7 mouse cellular contexts compared by ENCODE assay signal in genomic region chr5:120679676-120680555, GRCm38 (mm10). TPM values are rescaled to one million over a fixed set of nuclear protein-coding genes. Genes with fewer than 3 reads are reported as not detected.
A peak's percentile ranks its signal among the peaks of the same experiment; 100 is the strongest.
DNase-seq lines count a peak whose midpoint lies in the region; ATAC-seq lines count a peak whose summit lies in the region.

No protein-coding gene starts in this region.

- WGBS in midbrain, embryonic 11.5 days, result 1% methylated on average over 24 of the region's 24 CpGs

- intact Hi-C loops in left cerebral cortex, postnatal 36 days (cut with DNase I), result loop anchor here (2.0 to 5.0 kb wide), 2 partner anchors 31 to 67 kb away; partner anchors contain the start of genes Dtx1 and Oas2

- peak overlapping the region; percentile 74 for H3K27ac ChIP-seq in midbrain, embryonic 11.5 days (ENCODE audit: low read depth, low read length)

- H3K36me3 ChIP-seq in midbrain, embryonic 11.5 days (ENCODE audit: control insufficient read depth, insufficient read depth, low read length), result no peaks in the 10 kb centered on the region

- peak overlapping the region; percentile 38 for H3K4me3 ChIP-seq in midbrain, embryonic 11.5 days (ENCODE audit: low read depth, low read length)

- peaks cover 17% of the 10 kb centered on the region for H3K27me3 ChIP-seq in midbrain, embryonic 11.5 days (ENCODE audit: control insufficient read depth, insufficient read depth, low read length)

- H3K4me1 ChIP-seq in midbrain, embryonic 11.5 days (ENCODE audit: control insufficient read depth, insufficient read depth, low read length), result peaks cover 16% of the 10 kb centered on the region

- peak; percentile 91 for ATAC-seq in midbrain, embryonic 11.5 days (ENCODE audit: low FRiP score)

- H3K4me2 ChIP-seq in midbrain, embryonic 11.5 days, result peak overlapping the region; percentile 57

- H3K9me3 ChIP-seq in midbrain, embryonic 11.5 days (ENCODE audit: control insufficient read depth, low read length), result no peaks in the 10 kb centered on the region

- peak overlapping the region; percentile 51 for H3K9ac ChIP-seq in midbrain, embryonic 11.5 days (ENCODE audit: low read length)

- DNase-seq in adrenal gland, adult 8-10 months, result peak; percentile 81
- DNase-seq in embryo, embryonic 9.5 days (ENCODE audit: extremely low spot score), result peak; percentile 86
- peak; percentile 44 to 57 for DNase-seq in heart, adult 18-20 months
- peak; percentile 81 for DNase-seq in kidney, adult 11 months
- DNase-seq in left cerebral cortex, postnatal 36 days (ENCODE audit: low spot score in 2 of 2), result peak; percentile 88 to 89
- DNase-seq in midbrain, embryonic 11.5 days (ENCODE audit: low spot score, missing footprints), result peak; percentile 96
- DNase-seq in skeletal muscle tissue, adult 2 months (ENCODE audit: low read depth, low spot score), result peak; percentile 56

RNA-seq across cellular contexts. Expression of gene Rasal1, which starts 31.3 kb away (rescaled TPM):
- total RNA-seq in adrenal gland, adult 8-10 months (2022), result 10 to 100 TPM in 3 of 4 experiments, 1 to 10 TPM in 1; 7.0 to 15.2 (median 12.2) TPM
- total RNA-seq in heart, adult 18-20 months (2021), result under 1 TPM in 1 of 2 experiments, not detected in 1; 0.69 TPM
- 10 to 100 TPM; 90.0 to 92.7 TPM for total RNA-seq in left cerebral cortex, postnatal 36 days (2021)
- polyA plus RNA-seq in midbrain, embryonic 11.5 days (2014; fragmentation: Nextera tagmentation; extraction: Ambion mirVana), result 0.14 TPM in 1 of 2 replicates, not detected in the other

RNA-seq across cellular contexts. Expression of gene Dtx1, which starts 31.8 kb away (rescaled TPM):
- total RNA-seq in adrenal gland, adult 8-10 months (2022), result 10 to 100 TPM; 16.6 to 17.8 (median 17.3) TPM
- total RNA-seq in heart, adult 18-20 months (2021), result 1 to 10 TPM in 1 of 2 experiments, under 1 TPM in 1; 0.99 to 2.7 TPM
- 10 to 100 TPM; 67.3 to 71.3 TPM for total RNA-seq in left cerebral cortex, postnatal 36 days (2021)
- polyA plus RNA-seq in midbrain, embryonic 11.5 days (2014; fragmentation: Nextera tagmentation; extraction: Ambion mirVana), result 5.1 and 5.2 TPM in 2 replicates

RNA-seq across cellular contexts. Expression of gene Cfap73, which starts 45.9 kb away (rescaled TPM):
- under 1 TPM in 3 of 4 experiments, not detected in 1; 0.32 to 0.63 (median 0.46) TPM for total RNA-seq in adrenal gland, adult 8-10 months (2022)
- total RNA-seq in heart, adult 18-20 months (2021), result not detected
- not detected for total RNA-seq in left cerebral cortex, postnatal 36 days (2021)
- polyA plus RNA-seq in midbrain, embryonic 11.5 days (2014; fragmentation: Nextera tagmentation; extraction: Ambion mirVana), result not detected in 2 replicates

Comparison
In these comparisons a context has a peak if more than half of its experiments do, and no peak if none do; other contexts are left out.
1. Peak in every context shown above with its lines: DNase-seq, ATAC-seq, H3K4me3 ChIP-seq and H3K27ac ChIP-seq.
2. RNA of gene Rasal1, which starts 31.3 kb away (total RNA-seq): 90.0 to 92.7 TPM in left cerebral cortex, postnatal 36 days; 7.0 to 15.2 TPM in adrenal gland, adult 8-10 months and 0.69 TPM in heart, adult 18-20 months; every median in the first group is over 4 times any median in the second.
3. RNA of gene Dtx1, which starts 31.8 kb away (total RNA-seq): 67.3 to 71.3 TPM in left cerebral cortex, postnatal 36 days and 16.6 to 17.8 TPM in adrenal gland, adult 8-10 months; 0.99 to 2.7 TPM in heart, adult 18-20 months; every median in the first group is over 4 times any median in the second.